8 mouse cellular contexts compared by ENCODE assay signal in the genomic region with DNA sequence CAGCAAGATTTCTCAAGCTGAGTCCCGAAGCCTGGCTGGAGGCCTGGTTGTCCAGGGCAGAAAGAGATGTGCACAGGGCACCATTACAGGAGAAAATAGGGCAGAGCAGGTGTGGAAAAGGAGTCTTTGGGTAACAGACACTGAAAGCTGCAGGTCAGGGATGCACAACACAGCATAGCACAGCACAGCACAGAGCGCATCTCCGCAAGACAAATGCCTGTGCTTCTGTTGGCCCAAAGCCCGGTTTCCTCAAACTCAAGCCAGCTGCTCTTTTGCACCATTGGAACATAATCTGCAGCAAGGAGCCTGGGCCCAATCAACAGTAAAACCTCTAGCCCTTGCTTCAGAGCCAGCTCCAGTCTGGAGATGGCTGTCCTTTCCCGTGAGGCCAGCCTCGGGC.
DNase-seq lines count a peak whose midpoint lies in the region; ATAC-seq and TF ChIP-seq lines count a peak whose summit lies in the region.

No protein-coding gene starts in this region.

- H3K27me3 ChIP-seq in embryonic facial prominence, embryonic 13.5 days: peaks cover 2% of the 10 kb centered on the region; the same call in 1 of the 2 replicates
- no peaks in the 10 kb centered on the region for H3K27me3 ChIP-seq in heart, postnatal 0 days (ENCODE audit: control insufficient read depth, insufficient read depth, low read length)

- H3K4me2 ChIP-seq in embryonic facial prominence, embryonic 13.5 days: peak overlapping the region; percentile 15
- H3K4me2 ChIP-seq in heart, postnatal 0 days (ENCODE audit: low read depth, low read length): no peak overlapping the region

- H3K4me3 ChIP-seq in embryonic facial prominence, embryonic 13.5 days: no peak overlapping the region
- no peak overlapping the region for H3K4me3 ChIP-seq in heart, postnatal 0 days (ENCODE audit: low read depth, low read length)

- peak overlapping the region; percentile 84 for H3K27ac ChIP-seq in embryonic facial prominence, embryonic 13.5 days
- no peak overlapping the region for H3K27ac ChIP-seq in heart, postnatal 0 days (ENCODE audit: low read depth)

- no peaks in the 10 kb centered on the region for H3K36me3 ChIP-seq in embryonic facial prominence, embryonic 13.5 days
- no peaks in the 10 kb centered on the region for H3K36me3 ChIP-seq in heart, postnatal 0 days (replicated peaks; ENCODE audit: control insufficient read depth, insufficient read depth, low read length)

- H3K4me1 ChIP-seq in embryonic facial prominence, embryonic 13.5 days: peaks cover 21% of the 10 kb centered on the region
- H3K4me1 ChIP-seq in heart, postnatal 0 days (ENCODE audit: control insufficient read depth, insufficient read depth): no peaks in the 10 kb centered on the region

- H3K9ac ChIP-seq in embryonic facial prominence, embryonic 13.5 days: no peak overlapping the region
- no peak overlapping the region for H3K9ac ChIP-seq in heart, postnatal 0 days (replicated peaks; ENCODE audit: low read depth, low read length)

- TF ChIP-seq CTCF in heart, postnatal 0 days (IDR thresholded peaks at IDR 0.05; ENCODE audit: low read depth): no peak

- 31% methylated on average over 6 of the region's 6 CpGs for WGBS in embryonic facial prominence, embryonic 13.5 days
- 70% methylated on average over 6 of the region's 6 CpGs for WGBS in heart, postnatal 0 days

- peak; percentile 52; the same call in 1 of the 2 replicates for ATAC-seq in embryonic facial prominence, embryonic 13.5 days (ENCODE audit: insufficient number of reproducible peaks, insufficient read depth, low FRiP score, low TSS enrichment, low read depth)
- ATAC-seq in heart, postnatal 0 days (ENCODE audit: insufficient read depth, low read depth): no peak
- no peak for ATAC-seq in megakaryocyte, adult 5-6 weeks (ENCODE audit: poor library complexity, severe bottlenecking)

- TF ChIP-seq EP300 in heart, postnatal 0 days (IDR thresholded peaks at IDR 0.05; ENCODE audit: low read depth): no peak

- DNase-seq in urinary bladder, adult 18-20 months (ENCODE audit: low spot score in 2 of 2): peak; percentile 3 to 39
- DNase-seq in urinary bladder, adult 2 months (ENCODE audit: low spot score): no peak
- peak; percentile 6 for DNase-seq in heart, postnatal 0 days (ENCODE audit: low spot score)
- peak; percentile 31 for DNase-seq in left cerebral cortex, adult 11 months (ENCODE audit: low spot score)
- peak; percentile 52 for DNase-seq in right cerebral cortex, postnatal 25 days
- no peak for DNase-seq in spleen, postnatal 14 days (ENCODE audit: low spot score in 2 of 2)

- no peaks in the 10 kb centered on the region for H3K9me3 ChIP-seq in embryonic facial prominence, embryonic 13.5 days
- H3K9me3 ChIP-seq in heart, postnatal 0 days (replicated peaks; ENCODE audit: control insufficient read depth, low read length): no peaks in the 10 kb centered on the region

Comparison
In these comparisons a context has a peak if more than half of its experiments do, and no peak if none do; other contexts are left out.
1. DNase-seq: peak in urinary bladder, adult 18-20 months (2 of 2), heart, postnatal 0 days (single experiment), left cerebral cortex, adult 11 months (single experiment) and right cerebral cortex, postnatal 25 days (single experiment); none in urinary bladder, adult 2 months (single experiment) and spleen, postnatal 14 days (0 of 2).